Mouse (Mus musculus): ENCODE data around the gene Trmo.

The Trmo gene

GRCm38 (mm10) chr4:46370406-46370805 lies 18.8 kb downstream of the Trmo start:
- no peak for DNase-seq (ENCODE audit: low spot score in 2 of 2)

DNA sequence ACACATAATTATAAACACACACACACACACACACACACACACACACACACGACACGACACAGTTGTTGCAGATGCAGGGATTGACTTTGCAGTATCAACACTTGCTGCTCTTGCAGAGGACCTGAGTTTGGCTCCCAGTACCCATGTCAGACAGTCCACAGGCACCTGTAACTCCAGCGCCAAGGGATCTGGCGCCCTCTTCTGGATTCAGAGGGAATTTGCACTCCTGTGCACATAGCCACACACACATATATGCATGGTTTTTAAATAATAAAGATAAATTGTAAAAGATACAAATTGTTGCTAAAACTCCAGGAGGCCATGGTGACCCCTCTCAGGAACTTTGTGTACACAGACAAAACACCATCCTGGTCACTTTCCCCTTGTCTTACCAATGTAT lies 20.2 kb downstream of the Trmo start:
- DNase-seq (ENCODE audit: low spot score in 2 of 2): no peak

GRCm38 (mm10) chr4:46367487-46367959 lies 21.7 kb downstream of the Trmo start:
- no peak for DNase-seq (ENCODE audit: low spot score in 2 of 2)

DNA sequence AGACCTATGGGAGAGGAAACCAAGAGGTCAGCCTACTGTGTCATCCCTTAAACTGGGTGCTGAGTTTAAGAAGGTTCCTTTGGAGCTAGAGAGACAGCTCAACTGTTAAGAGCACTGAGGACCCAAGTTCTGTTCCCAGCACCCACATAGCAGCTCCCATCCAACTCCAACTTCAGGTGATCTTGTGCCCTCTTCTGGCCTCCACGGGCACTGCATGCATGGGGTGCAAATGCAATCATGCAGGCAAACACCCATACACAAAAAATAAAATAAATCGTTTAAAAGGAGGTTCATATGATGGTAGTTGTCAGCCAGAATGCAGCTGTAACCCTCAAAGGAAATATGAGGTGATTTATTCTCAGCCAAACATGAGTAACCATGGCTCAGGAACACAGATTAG lies 24.9 kb downstream of the Trmo start:
- no peak for DNase-seq (ENCODE audit: low spot score in 2 of 2)

DNA sequence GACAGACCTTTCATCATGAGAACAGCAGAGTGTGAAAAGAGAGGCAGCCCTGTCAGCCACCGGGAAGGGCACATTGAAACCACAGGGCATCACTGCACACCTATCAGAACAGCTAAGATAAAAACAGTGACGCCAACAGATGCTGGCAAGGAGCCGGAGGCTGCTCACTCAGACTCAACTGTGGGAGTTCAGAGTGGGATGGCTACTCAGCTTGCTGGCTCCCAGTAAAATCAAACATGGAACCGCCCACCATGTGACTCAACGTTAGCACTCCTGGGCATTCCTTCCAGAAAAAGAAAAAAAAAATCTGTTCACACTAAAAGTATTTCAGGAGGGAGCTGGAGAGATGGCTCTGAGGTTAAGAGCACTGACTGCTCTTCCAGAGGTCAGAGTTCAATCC lies 28.0 kb downstream of the Trmo start:
- DNase-seq (ENCODE audit: low spot score in 2 of 2): peak in 1 of 2 experiments; percentile 31

DNA sequence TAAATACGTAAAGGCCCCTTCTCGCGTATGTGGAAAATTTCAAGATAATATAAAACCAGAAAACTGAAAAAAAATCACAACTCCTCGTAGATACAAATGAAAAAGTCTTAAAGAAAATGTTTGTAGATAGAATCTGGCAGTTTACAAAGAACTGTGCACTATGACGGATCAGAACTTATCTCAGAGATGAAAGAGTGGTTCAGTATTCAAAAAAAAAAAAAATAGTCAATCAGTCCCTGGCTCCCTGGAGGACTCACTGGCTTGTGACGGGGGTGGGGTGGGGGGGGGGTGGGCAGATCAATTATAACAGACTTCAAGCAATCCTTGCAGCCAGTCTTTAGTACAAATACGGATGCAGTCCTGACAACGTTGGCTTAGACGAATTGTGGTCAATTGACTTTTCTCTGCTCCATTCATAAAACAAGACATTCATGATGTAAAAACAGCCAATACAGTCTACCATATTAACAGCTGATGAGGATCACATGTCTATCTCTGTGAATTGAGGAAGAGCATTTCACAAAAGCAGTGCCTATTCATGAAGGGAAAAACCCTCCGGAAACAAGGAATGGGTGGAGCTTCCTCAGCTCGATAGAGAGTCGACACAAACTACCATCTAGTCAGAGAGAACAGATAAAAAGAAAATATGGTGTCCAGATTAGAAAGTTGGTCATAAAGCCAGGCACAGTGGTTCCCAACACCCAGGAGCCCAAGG lies 29.5 kb downstream of the Trmo start:
- DNase-seq (ENCODE audit: low spot score in 2 of 2): no peak

DNA sequence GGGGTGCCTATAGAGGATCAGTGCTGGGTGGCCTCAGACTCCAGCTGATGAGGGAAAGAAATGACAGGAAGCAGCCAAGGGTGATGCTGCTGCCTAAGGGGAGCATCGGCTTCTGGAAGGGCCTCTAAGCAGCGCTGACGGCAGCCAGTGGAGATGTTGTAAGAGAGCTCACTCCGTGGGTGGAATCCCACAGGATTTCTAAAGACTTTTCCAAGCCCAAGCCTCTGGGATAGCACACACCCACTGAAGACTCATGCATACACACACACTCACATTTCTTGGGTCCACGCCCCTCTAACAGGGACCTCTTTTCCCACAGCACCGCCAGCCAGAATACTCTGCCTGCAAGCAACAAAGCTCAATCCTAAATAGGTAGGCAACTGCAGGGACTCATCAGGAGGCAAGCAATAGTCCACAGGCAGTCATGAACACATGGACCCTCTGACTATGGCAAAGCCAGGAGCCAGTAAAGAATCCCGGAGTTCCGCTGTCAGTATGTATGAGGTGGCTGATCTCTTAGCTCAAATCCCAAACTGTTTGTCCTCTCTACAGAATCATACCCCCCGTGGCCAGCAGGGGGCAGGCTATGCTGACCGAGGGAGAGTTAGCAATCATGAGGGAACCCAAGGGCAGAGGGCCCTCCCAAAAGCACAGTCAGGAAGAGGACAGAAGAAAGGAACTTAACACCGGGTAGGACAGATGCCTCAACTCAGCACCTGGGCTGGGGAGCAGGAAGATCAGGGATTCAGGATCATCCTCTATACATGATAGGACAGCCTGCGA lies 32.7 kb downstream of the Trmo start:
- DNase-seq (ENCODE audit: low spot score in 2 of 2): peak in 1 of 2 experiments; percentile 27

- DNase-seq (ENCODE audit: low spot score in 2 of 2): no peak
Measured at GRCm38 (mm10) chr4:46353045-46353444, 36.2 kb downstream of the Trmo start.

- no peak for DNase-seq (ENCODE audit: low spot score in 2 of 2)
Measured at GRCm38 (mm10) chr4:46349530-46349929, 39.7 kb downstream of the Trmo start.

GRCm38 (mm10) chr4:46348897-46349296 lies 40.3 kb downstream of the Trmo start:
- no peak for DNase-seq (ENCODE audit: low spot score in 2 of 2)

DNA sequence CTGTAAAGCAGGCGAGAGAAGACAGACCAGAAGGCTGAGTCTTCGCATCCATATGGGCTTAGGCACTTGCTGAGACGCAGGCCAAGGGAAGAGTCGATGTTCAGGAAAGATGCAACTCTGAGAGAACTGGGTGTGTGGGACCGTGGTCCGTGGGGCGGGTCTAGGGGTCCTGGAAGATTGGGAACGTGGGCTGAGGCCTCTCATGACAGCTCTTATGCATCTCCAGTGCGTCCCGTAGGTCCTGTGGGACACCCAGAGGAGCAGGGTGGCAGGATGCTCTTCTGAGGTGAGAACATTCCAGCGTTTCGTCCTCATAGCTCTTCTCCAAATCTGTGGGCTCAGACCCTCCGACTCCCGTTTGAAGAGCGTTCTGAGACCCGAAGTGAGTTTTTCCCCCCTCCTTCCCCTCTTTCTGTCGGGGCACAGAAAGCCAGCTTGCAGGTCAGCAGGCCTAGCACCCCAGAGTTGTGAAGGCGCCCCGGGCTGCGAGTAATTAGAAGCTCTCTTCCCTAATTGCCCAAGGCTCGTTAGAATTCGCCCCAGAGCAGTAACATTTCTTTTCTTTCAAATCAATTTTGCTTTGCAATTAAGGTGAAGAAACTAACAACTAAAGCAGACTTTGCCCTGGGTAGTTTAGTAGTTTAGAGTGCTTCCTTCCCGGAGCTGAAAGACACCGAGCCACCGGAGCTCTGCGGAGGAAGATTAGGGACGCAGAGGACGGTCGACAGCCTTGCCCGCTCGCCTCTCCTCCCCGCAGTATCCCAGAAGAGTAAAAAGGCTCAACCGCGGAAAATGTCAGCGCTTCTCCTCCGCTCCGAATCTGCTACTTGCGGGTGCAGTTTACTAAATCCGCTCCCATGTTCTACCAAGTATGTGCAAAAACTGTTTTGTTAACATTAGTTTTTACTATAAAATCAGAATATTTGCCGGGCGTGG lies 41.4 kb downstream of the Trmo start:
- DNase-seq (ENCODE audit: low spot score in 2 of 2): no peak

DNA sequence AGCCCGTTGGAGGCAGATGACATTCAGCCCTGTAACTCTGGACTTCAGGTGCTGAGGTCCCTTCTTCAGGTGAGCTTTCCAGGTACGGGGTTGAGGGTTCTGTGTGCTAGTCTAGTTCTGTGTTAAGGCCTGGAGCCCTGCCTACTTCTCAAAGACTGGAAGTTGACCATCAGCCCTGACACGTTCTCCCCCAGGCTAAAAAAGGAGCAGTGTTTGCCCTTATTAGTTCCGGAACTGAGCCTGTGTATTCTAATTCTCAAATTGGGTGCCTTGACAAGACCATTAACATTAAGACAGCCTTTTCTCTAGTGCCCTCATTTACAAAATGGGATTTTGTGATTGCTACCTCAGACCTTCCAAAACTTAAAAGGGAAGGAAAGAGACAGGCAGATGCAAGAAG lies 42.1 kb downstream of the Trmo start:
- DNase-seq (ENCODE audit: low spot score in 2 of 2): no peak

DNA sequence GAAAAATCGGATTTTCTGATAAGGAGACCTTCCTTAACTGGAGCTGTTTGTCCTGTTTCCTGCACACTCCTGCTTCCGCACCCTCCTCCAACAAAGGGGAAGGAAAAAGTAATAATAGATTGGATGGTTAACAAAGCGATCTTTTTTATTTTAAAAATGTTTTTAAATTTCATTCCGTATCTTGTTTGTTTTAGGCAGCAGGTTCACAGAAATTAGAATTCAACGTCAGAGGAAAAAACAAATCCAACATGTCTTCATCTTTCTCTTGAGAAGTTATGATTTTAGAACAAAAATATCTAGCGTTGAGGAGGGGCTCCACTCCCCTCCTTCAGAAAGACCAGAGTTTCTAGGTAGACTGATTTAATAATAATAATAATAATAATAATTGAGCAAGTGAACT lies 43.0 kb downstream of the Trmo start:
- DNase-seq (ENCODE audit: low spot score in 2 of 2): no peak

DNA sequence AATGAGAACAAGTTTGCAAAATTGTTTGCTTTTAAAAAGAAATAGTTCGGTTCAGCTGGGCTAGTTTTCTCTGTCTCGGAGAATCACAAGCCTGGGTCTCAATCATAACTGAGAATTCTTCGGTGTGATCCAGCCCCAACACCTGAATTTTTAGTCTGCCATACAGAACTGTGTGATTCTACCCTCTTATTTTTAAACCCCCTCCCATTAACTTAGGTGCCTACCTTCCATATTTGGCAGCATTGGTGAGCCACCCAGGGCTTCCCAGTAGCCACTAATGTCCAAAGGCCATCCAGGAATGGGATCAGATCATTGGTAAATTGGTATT lies 43.5 kb downstream of the Trmo start:
- no peak for DNase-seq (ENCODE audit: low spot score in 2 of 2)

DNA sequence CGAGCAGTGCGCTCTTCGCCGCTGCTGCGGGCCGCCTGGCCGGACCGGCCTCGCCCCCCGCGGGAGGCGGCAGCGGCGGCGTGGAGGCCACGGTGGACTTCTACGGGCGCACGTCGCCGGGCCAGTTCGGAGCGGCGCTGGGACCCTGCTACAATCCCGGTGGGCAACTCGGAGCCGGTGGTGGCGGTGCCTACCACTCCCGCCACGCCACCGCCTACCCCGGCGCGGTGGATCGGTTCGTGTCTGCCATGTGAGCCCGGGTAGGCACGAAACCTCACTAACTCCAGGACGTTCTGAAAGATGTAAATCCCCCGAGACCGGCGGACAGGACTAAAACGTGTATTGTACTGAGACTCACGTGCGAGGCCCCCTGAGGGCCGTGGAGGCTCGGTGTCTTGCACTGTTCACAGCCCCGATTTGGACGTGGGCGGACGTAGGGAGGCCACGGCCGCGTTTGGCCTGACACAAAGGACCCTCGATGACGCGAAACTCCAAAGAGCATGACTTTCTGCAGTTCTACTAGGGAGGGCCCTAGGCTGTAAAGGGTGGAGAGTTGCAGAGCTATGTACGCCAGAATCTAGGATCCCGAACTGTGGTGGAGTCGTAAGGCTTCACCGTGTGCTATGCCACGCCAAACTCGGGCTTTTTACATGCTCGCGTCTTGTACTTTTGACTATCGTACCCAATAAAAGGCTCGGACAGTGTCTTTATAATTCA lies 44.0 kb downstream of the Trmo start:
- no peak for DNase-seq (ENCODE audit: low spot score in 2 of 2)

DNA sequence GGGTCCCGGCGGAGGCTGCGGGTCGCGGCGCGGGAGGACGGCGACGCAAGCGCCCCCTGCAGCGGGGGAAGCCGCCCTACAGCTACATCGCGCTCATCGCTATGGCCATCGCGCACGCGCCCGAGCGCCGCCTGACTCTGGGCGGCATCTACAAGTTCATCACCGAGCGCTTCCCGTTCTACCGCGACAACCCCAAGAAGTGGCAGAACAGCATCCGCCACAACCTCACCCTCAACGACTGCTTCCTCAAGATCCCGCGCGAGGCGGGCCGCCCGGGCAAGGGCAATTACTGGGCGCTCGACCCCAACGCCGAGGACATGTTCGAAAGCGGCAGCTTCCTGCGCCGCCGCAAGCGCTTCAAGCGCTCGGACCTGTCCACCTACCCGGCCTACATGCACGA lies 44.9 kb downstream of the Trmo start:
- no peak for DNase-seq (ENCODE audit: low spot score in 2 of 2)

DNA sequence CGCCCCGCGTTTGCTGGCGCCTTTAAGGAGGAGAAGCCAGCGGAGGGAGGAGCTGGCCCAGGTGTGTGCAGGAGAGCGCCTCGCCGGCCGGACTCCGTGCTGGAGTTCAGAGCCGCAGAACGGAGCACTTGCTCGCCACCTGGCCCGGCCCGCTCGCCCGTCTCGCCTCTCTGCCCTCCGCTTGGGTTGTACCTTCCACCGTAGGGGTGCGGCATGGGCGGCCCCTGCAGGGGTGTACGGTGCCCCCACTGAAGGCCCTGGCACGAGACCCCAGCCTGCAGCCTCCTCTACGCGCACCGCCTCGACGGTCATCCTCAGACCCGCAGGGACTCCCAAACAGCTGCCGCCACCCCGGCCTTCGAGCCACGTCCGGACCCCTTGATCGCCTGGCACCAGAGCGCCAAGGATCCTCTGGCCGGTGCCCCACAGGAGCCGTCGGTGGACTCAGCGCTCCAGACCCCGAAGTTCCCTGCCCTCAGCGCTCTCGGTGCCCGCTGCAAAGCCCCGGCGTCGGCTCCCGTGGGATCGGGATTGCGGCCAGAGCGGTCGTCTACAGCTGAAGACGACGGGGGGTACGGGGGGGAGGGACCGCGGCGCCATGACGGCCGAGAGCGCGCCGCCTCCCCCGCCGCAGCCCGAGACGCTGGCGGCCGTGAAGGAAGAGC lies 45.5 kb downstream of the Trmo start, which contains the start of gene Foxe1:
Gene Foxe1 (plus strand): TSS at position 14 of the 665 bp plus-strand sequence.
- no peak for DNase-seq (ENCODE audit: low spot score in 2 of 2)

- no peak for DNase-seq (ENCODE audit: low spot score in 2 of 2)
Measured at GRCm38 (mm10) chr4:46342711-46343286, 46.4 kb downstream of the Trmo start.

- no peak for DNase-seq (ENCODE audit: low spot score in 2 of 2)
Measured at GRCm38 (mm10) chr4:46341831-46342680, 47.2 kb downstream of the Trmo start.

- no peak for DNase-seq (ENCODE audit: low spot score in 2 of 2)
Measured at GRCm38 (mm10) chr4:46339584-46339983, 49.7 kb downstream of the Trmo start.
